Mouse (Mus musculus) stomach, postnatal 0 days (tissue): ENCODE data around the gene Fgfr4. TPM values are rescaled to one million over a fixed set of nuclear protein-coding genes. Genes with fewer than 3 reads are reported as not detected.

Experiments
- ATAC-seq: fragments of 200-750 bp; cut with Nextera tagmentation; 2 replicates; pipeline ENCODE4 v1.8.0; 2017; ENCODE audit not compliant: low FRiP score, low TSS enrichment
- DNase-seq: peaks from one replicate; pipeline ENCODE4 v3.0.0-alpha.2; 2016; ENCODE audit warnings: low spot score
- H3K27ac ChIP-seq: fragments of 300-500 bp; sonication (generic); replicated peaks from 2 replicates; pipeline ENCODE4 v1.5.1; 2014; ENCODE audit warnings: mild to moderate bottlenecking, control low read depth
- H3K27me3 ChIP-seq: fragments of 300-500 bp; sonication (generic); 2 replicates; pipeline ENCODE4 v1.6.1; 2014; ENCODE audit warnings: low read length; ENCODE audit not compliant: control insufficient read depth, insufficient read depth
- H3K36me3 ChIP-seq: fragments of 300-500 bp; sonication (generic); 2 replicates; pipeline ENCODE4 v1.6.1; 2014; ENCODE audit warnings: low read length, mixed read lengths; ENCODE audit not compliant: control insufficient read depth, insufficient read depth
- H3K4me1 ChIP-seq: fragments of 300-500 bp; sonication (generic); replicated peaks from 2 replicates; pipeline ENCODE4 v1.6.1; 2014; ENCODE audit warnings: antibody characterized with exemption; ENCODE audit not compliant: control insufficient read depth, insufficient read depth
- H3K4me2 ChIP-seq: fragments of 300-500 bp; sonication (generic); replicated peaks from 2 replicates; pipeline ENCODE4 v1.6.1; 2014; ENCODE audit warnings: low read depth, mild to moderate bottlenecking, control low read depth, moderate library complexity
- H3K4me3 ChIP-seq: fragments of 300-500 bp; sonication (generic); 2 replicates; pipeline ENCODE4 v1.5.1; 2014; ENCODE audit warnings: low read depth, low read length, control low read depth
- H3K9ac ChIP-seq: fragments of 300-500 bp; sonication (generic); 2 replicates; pipeline ENCODE4 v1.6.1; 2014; ENCODE audit warnings: mild to moderate bottlenecking, low read length, control low read depth, mixed read lengths
- H3K9me3 ChIP-seq: fragments of 300-500 bp; sonication (generic); 2 replicates; pipeline ENCODE4 v1.6.1; 2016; ENCODE audit warnings: low read length; ENCODE audit not compliant: control insufficient read depth
- CTCF ChIP-seq: IDR thresholded peaks from 2 replicates; pipeline ENCODE4 v1.5.1; 2016; ENCODE audit warnings: antibody characterized with exemption, low read depth, mild to moderate bottlenecking, moderate library complexity
- EP300 ChIP-seq: optimal IDR thresholded peaks from 2 replicates; pipeline ENCODE3; 2016; ENCODE audit warnings: antibody characterized with exemption
- WGBS: fragments of 180-500 bp; shearing (Covaris S2); extraction: QIAGEN DNeasy Blood & Tissue Kit; methylation state at CpG from one replicate; pipeline ENCODE4 v1.1.7; 2014; 5-methylcytosine and 5-hydroxymethylcytosine counted together
- polyA plus RNA-seq: library from polyadenylated mRNA; unstranded; fragments of >200 nt; fragmentation: Nextera tagmentation; extraction: Ambion mirVana; gene quantifications from 2 replicates; pipeline ENCODE4 v1.2.1, GENCODE M21; 2015

Gene Fgfr4
- polyA plus RNA-seq, 1 experiment from 2014 or later: 1.4 TPM

DNA sequence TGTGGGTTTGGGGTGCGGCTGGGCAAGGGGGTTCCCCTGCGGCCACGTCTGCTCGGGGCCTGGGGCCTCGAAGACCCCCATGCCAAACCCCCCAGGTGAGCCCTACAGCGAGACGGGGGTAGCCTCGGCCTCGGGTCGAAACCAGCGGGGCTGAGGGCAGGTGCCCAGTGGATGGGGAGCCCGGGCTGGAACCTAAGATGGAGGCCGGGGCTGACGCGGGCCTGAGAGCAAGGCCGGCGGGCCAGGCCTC lies 58.5 kb downstream of the Fgfr4 start:
- peaks cover 16% of the 10 kb centered on the region; the same call in 1 of the 2 replicates for H3K4me1 ChIP-seq
- H3K27me3 ChIP-seq: no peaks in the 10 kb centered on the region
- H3K4me3 ChIP-seq: peak overlapping the region; percentile 75
- H3K36me3 ChIP-seq: no peaks in the 10 kb centered on the region; the same call in 1 of the 2 replicates
- DNase-seq (no peak), ATAC-seq (peak; percentile 73)
- H3K9ac ChIP-seq: peak overlapping the region; percentile 91
- no peaks in the 10 kb centered on the region for H3K9me3 ChIP-seq
- H3K27ac ChIP-seq: peak overlapping the region; percentile 98
- 1% methylated on average over 17 of the region's 17 CpGs for WGBS
- H3K4me2 ChIP-seq: peak overlapping the region; percentile 91
- TF ChIP-seq EP300 (peak; percentile 43), CTCF (no peak)

DNA sequence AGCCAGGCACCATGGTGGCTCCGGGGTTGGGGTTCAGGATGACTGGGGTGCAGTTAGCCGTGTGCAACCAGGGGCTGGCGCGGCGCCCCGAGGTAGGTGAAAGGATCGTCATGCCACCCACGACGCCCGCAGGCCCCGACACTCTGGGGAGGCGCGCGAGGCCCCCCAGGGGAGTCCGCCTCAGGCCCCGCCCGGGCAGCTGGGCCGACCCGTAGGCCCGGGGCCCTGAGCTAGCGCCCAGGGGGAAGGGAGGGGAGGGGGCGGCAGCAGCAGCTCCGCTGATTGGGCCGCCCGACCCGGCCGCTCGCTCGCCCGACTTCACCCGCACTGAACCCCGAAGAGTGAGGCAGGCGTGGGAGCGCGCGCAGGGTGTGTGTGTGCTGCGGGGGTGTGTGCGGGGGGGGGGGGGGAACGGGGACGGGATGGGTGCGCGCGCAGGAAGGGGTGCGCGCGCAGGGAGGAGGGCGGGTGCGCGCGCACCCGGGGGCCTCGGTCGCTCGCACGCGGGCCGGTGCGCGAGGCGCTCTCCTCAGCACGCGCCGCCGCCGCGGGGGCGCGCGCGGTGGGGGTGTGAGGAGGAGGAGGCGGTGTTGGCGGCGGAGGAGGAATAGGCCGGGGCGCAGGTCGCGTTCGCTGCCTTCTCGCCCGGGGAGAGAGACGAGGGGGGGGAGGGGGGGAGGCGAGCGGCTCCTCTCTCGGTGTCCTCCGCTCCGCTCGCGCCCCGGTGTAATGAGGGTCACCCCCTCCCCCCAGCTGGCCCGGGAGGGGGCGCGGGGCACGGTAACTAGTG lies 59.0 kb downstream of the Fgfr4 start:
- under 1% methylated on average over 43 of the region's 93 CpGs for WGBS

DNA sequence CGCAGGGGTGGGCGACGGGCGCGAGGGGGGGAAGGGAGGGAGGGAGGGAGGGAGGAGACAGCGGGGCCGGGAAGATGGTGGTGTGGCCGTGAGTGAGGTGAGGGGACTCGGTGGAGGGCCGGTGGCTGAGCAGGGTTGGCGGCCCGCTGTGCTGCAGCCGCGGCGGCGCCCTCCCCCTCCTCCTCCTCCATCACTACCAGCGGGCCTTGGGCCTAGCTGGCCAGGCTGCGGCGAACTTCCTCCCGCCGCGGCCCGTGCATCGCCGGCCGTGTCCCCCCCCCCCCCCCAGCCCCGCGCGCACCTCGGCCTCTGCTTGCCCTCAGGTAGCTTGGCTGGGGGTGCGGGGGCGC lies 59.5 kb downstream of the Fgfr4 start:
- Histone ChIP-seq H3K36me3 (peaks cover 2% of the 10 kb centered on the region; the same call in 1 of the 2 replicates), H3K9ac (peak overlapping the region; percentile 91), H3K4me2 (peak overlapping the region; percentile 91), H3K27me3 (no peaks in the 10 kb centered on the region), H3K4me1 (peaks cover 16% of the 10 kb centered on the region; the same call in 1 of the 2 replicates), H3K9me3 (no peaks in the 10 kb centered on the region), H3K4me3 (peak overlapping the region; percentile 75), H3K27ac (peak overlapping the region; percentile 98)
- ATAC-seq (peak; percentile 44), DNase-seq (peak; percentile 77)
- TF ChIP-seq EP300: no peak
- no peak for TF ChIP-seq CTCF
- 0% methylated on average over 7 of the region's 32 CpGs for WGBS

More for the DNA sequence above, 59.0 kb downstream of the Fgfr4 start:
- Histone ChIP-seq H3K27me3 (no peaks in the 10 kb centered on the region), H3K9me3 (no peaks in the 10 kb centered on the region), H3K4me1 (peaks cover 16% of the 10 kb centered on the region; the same call in 1 of the 2 replicates), H3K36me3 (peaks cover under 1% of the 10 kb centered on the region; the same call in 1 of the 2 replicates), H3K4me2 (peak overlapping the region; percentile 91), H3K4me3 (peak overlapping the region; percentile 75), H3K27ac (peak overlapping the region; percentile 98), H3K9ac (peak overlapping the region; percentile 91)
- TF ChIP-seq EP300 (no peak), CTCF (no peak)
- ATAC-seq (peak; percentile 84), DNase-seq (peak; percentile 95)

DNA sequence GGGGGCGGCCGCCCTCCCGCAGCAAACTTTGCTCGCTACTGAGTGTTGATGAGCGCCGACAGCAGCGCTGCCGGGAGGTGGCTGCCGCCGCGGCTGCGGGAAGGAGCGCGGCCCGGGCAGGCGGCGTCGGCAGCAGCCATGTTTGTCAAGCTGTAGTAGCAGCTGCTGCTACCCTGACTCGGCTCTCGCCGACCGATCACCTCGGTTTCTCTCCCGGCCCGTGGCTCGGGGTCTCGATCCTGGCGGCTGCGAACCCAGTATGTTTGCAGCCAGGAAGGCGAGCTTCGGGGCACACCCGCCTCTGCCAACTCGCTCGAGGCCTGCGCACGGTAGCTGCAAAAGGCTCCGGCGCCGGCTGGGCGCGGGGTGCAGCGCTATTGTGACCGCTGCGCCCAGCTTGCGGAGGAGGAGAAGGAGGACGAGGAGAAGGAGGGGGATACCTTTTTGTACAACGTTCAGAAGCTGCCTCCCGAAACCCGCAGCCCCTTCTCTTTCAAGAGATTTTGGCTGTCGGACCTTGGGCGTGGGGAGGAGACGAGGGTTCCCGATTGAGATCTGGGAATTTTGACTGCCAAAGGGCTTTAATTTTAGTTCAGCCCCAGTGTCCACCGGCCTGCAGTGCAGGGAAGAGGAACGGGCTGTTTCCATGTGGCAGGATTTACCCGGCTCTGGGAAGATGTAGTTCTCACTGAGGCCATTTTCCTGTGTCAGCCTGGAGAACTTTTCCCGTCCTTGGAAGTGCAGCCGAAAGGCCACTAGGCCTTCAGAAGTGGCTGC lies 60.1 kb downstream of the Fgfr4 start:
- peaks cover 2% of the 10 kb centered on the region; the same call in 1 of the 2 replicates for H3K36me3 ChIP-seq
- H3K27me3 ChIP-seq: no peaks in the 10 kb centered on the region
- peak overlapping the region; percentile 91 for H3K4me2 ChIP-seq
- H3K9ac ChIP-seq: peak overlapping the region; percentile 91
- ATAC-seq (no peak), DNase-seq (peak; percentile 77)
- TF ChIP-seq CTCF (peak; percentile 3; the same call in 1 of the 2 replicates), EP300 (no peak)
- H3K4me1 ChIP-seq: peaks cover 16% of the 10 kb centered on the region; the same call in 1 of the 2 replicates
- H3K27ac ChIP-seq: peak overlapping the region; percentile 98
- peak overlapping the region; percentile 75 for H3K4me3 ChIP-seq
- WGBS: under 1% methylated on average over 52 of the region's 58 CpGs
- H3K9me3 ChIP-seq: no peaks in the 10 kb centered on the region

DNA sequence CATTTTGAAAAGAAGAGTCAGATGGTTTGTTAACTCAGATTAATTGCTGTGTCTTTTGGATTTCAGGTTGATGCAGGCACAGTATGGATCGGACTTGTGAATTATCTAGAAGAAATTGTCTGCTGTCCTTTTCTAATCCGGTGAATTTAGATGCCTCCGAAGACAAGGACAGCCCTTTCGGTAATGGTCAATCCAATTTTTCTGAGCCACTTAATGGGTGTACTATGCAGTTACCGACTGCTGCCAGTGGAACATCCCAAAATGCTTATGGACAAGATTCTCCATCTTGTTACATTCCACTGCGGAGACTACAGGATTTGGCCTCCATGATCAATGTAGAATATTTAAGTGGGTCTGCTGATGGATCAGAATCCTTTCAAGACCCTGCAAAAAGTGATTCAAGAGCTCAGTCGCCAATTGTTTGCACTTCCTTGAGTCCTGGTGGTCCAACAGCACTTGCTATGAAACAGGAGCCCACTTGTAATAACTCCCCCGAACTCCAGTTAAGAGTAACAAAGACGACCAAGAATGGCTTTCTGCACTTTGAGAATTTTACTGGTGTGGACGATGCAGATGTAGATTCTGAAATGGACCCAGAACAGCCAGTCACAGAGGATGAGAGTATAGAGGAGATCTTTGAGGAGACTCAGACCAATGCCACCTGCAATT lies 60.8 kb downstream of the Fgfr4 start:
- H3K27me3 ChIP-seq: no peaks in the 10 kb centered on the region
- H3K9me3 ChIP-seq: no peaks in the 10 kb centered on the region
- 51% methylated on average over 10 of the region's 10 CpGs for WGBS
- peak overlapping the region; percentile 91 for H3K4me2 ChIP-seq
- DNase-seq: no peak
- ATAC-seq: no peak
- peak overlapping the region; percentile 75 for H3K4me3 ChIP-seq
- H3K4me1 ChIP-seq: peaks cover 16% of the 10 kb centered on the region; the same call in 1 of the 2 replicates
- peaks cover 5% of the 10 kb centered on the region; the same call in 1 of the 2 replicates for H3K36me3 ChIP-seq
- no peak for TF ChIP-seq CTCF
- no peak for TF ChIP-seq EP300
- H3K9ac ChIP-seq: peak overlapping the region; percentile 91
- H3K27ac ChIP-seq: peak overlapping the region; percentile 98

Other genes starting within 250 kb of the Fgfr4 start
- 0.89 and 1.4 TPM in 2 replicates for gene Unc5a, start 203.2 kb upstream of the Fgfr4 start, polyA plus RNA-seq
- gene Hk3, start 131.3 kb upstream of the Fgfr4 start, polyA plus RNA-seq: 0.69 TPM in 2 replicates
- gene Uimc1, start 52.3 kb upstream of the Fgfr4 start, polyA plus RNA-seq: 16.7 and 17.0 TPM in 2 replicates
- gene Zfp346, start 47.3 kb upstream of the Fgfr4 start, polyA plus RNA-seq: 5.0 and 6.4 TPM in 2 replicates
- not detected in 2 replicates for gene Gm17617, start 19.1 kb upstream of the Fgfr4 start, polyA plus RNA-seq
- gene Nsd1, start 57.1 kb downstream of the Fgfr4 start, polyA plus RNA-seq: 33.7 and 35.0 TPM in 2 replicates
- gene Prelid1, start 167.9 kb downstream of the Fgfr4 start, polyA plus RNA-seq: 350 and 354 TPM in 2 replicates
- gene Rab24, start 169.3 kb downstream of the Fgfr4 start, polyA plus RNA-seq: 79.7 and 85.3 TPM in 2 replicates
- gene Mxd3, start 177.2 kb downstream of the Fgfr4 start, polyA plus RNA-seq: 9.7 and 12.4 TPM in 2 replicates
- gene Lman2, start 210.1 kb downstream of the Fgfr4 start, polyA plus RNA-seq: 73.7 and 76.5 TPM in 2 replicates
- gene Rgs14, start 217.1 kb downstream of the Fgfr4 start, polyA plus RNA-seq: 0.51 and 0.73 TPM in 2 replicates
- gene Slc34a1, start 245.5 kb downstream of the Fgfr4 start, polyA plus RNA-seq: not detected in 2 replicates